Mouse (Mus musculus) heart, embryonic 10.5 days (tissue): ENCODE data around the gene Stim2. TPM values are rescaled to one million over a fixed set of nuclear protein-coding genes. Genes with fewer than 3 reads are reported as not detected.
A peak's percentile ranks its signal among the peaks of the same experiment; 100 is the strongest.

Experiments used
- DNase-seq: peaks from one replicate; pipeline ENCODE4 v3.0.0-alpha.2; 2017; ENCODE audit warnings: low spot score
- H3K27ac ChIP-seq: fragments of 300-500 bp; sonication (generic); 2 replicates; pipeline ENCODE4 v1.5.1; 2016; ENCODE audit warnings: mild to moderate bottlenecking
- H3K27me3 ChIP-seq: fragments of 300-500 bp; sonication (generic); 2 replicates; pipeline ENCODE4 v1.6.1; 2016; ENCODE audit warnings: mild to moderate bottlenecking; ENCODE audit not compliant: poor library complexity, insufficient read depth, severe bottlenecking
- H3K36me3 ChIP-seq: fragments of 300-500 bp; sonication (generic); 2 replicates; pipeline ENCODE4 v1.6.1; 2016; ENCODE audit warnings: mild to moderate bottlenecking, moderate library complexity
- H3K4me1 ChIP-seq: fragments of 300-500 bp; sonication (generic); 2 replicates; pipeline ENCODE4 v1.6.1; 2016; ENCODE audit warnings: mild to moderate bottlenecking
- H3K4me3 ChIP-seq: fragments of 300-500 bp; sonication (generic); 2 replicates; pipeline ENCODE4 v1.5.1; 2016; ENCODE audit warnings: mild to moderate bottlenecking, moderate library complexity
- H3K9me3 ChIP-seq: fragments of 300-500 bp; sonication (generic); 2 replicates; pipeline ENCODE4 v1.6.1; 2016; ENCODE audit warnings: mild to moderate bottlenecking, moderate library complexity
- WGBS: fragments of 180-500 bp; shearing (Covaris S2); methylation state at CpG from one replicate; pipeline ENCODE4 v1.1.7; 2016; 5-methylcytosine and 5-hydroxymethylcytosine counted together
- polyA plus RNA-seq: library from polyadenylated mRNA; unstranded; fragments of >200 nt; fragmentation: Nextera tagmentation; extraction: Ambion mirVana; gene quantifications from 2 replicates; pipeline ENCODE4 v1.2.1, GENCODE M21; 2016

The Stim2 gene
- polyA plus RNA-seq, 1 experiment from 2014 or later = 15.2 TPM

DNA sequence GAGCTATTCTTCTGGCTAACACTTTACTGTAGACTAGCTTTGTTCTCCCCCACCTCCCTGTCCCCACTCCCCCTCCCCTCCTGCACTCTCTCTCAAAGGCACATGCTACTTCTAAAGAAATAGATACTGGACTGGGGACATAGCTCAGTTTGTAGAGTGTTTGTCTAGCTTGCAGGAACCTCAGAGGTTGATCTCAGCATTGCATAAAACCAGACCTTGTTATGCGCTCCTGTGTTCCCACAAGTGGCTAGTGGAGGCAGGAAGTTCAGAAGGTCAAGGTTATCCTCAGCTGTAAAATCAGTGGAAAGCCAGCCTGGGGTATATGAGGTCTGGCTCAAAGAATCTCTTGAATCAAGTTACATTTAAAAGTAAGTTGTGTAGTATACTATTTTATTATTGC, 36.4 kb downstream of the Stim2 start:
- Histone ChIP-seq H3K4me1 (peaks cover 20% of the 10 kb centered on the region), H3K27me3 (no peaks in the 10 kb centered on the region), H3K4me3 (no peak overlapping the region), H3K36me3 (no peaks in the 10 kb centered on the region), H3K9me3 (no peaks in the 10 kb centered on the region), H3K27ac (peak overlapping the region; percentile 36; the same call in 1 of the 2 replicates)
- 44% methylated on average over 1 of the region's 1 CpGs for WGBS
- DNase-seq = no peak

DNA sequence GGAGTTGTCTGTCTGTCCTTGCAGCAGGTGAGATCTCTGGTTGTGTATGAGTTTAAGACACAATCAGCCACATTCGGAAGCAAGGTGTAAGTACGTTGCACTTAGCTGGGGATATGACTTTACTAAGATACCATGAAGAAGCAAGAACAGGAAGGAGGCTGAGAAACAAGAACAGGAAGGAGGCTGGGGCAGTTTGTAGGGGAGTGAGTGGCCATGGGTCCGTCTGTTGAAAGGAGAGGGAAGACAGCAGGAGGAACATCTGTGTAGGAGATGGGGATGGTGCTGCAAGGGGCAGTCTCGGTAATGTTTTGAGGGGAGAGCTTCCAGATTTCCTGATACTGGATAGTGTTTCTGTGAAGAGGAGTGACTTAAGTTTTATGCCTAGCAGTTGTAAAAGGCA, 40.3 kb downstream of the Stim2 start:
- Histone ChIP-seq H3K27ac (no peak overlapping the region), H3K4me1 (peaks cover 24% of the 10 kb centered on the region), H3K36me3 (no peaks in the 10 kb centered on the region), H3K9me3 (no peaks in the 10 kb centered on the region), H3K27me3 (no peaks in the 10 kb centered on the region), H3K4me3 (no peak overlapping the region)
- DNase-seq = no peak
- 64% methylated on average over 4 of the region's 4 CpGs for WGBS

GRCm38 (mm10) chr5:54040527-54040926, 42.2 kb downstream of the Stim2 start:
- H3K4me3 ChIP-seq = no peak overlapping the region
- WGBS = 84% methylated on average over 8 of the region's 8 CpGs

GRCm38 (mm10) chr5:54042013-54042412, 43.7 kb downstream of the Stim2 start:
- no peak for DNase-seq
- Histone ChIP-seq H3K9me3 (no peaks in the 10 kb centered on the region), H3K36me3 (no peaks in the 10 kb centered on the region), H3K4me3 (no peak overlapping the region), H3K27ac (no peak overlapping the region), H3K4me1 (peaks cover 23% of the 10 kb centered on the region), H3K27me3 (no peaks in the 10 kb centered on the region)
- WGBS = 88% methylated on average over 7 of the region's 7 CpGs

More at GRCm38 (mm10) chr5:54040527-54040926, 42.2 kb downstream of the Stim2 start:
- Histone ChIP-seq H3K27me3 (no peaks in the 10 kb centered on the region), H3K4me1 (peaks cover 19% of the 10 kb centered on the region), H3K36me3 (no peaks in the 10 kb centered on the region), H3K9me3 (no peaks in the 10 kb centered on the region), H3K27ac (no peak overlapping the region)
- DNase-seq = no peak

DNA sequence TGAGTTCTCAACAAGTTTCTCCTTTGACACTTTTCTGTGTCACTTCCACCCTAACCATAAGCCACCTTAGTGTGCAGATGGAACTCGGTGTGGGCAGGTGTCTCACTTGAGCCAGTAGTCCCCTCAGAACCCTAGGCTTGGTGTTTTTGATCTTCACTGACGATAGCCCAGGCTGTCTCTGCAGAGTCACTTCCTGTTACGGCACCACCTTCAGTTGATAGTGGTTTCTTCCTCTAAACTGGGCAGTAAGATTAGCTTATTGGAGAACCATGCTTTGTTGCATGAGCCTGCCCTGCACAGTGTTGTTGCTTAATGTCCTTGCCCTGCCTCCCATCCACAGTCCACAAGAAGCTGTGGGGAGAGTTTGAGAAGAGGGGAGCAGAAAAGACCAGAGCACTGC, 47.2 kb downstream of the Stim2 start:
- Histone ChIP-seq H3K9me3 (no peaks in the 10 kb centered on the region), H3K4me3 (no peak overlapping the region), H3K4me1 (peaks cover 23% of the 10 kb centered on the region), H3K27me3 (no peaks in the 10 kb centered on the region), H3K36me3 (no peaks in the 10 kb centered on the region), H3K27ac (no peak overlapping the region)
- DNase-seq = no peak
- WGBS = 58% methylated on average over 3 of the region's 3 CpGs

DNA sequence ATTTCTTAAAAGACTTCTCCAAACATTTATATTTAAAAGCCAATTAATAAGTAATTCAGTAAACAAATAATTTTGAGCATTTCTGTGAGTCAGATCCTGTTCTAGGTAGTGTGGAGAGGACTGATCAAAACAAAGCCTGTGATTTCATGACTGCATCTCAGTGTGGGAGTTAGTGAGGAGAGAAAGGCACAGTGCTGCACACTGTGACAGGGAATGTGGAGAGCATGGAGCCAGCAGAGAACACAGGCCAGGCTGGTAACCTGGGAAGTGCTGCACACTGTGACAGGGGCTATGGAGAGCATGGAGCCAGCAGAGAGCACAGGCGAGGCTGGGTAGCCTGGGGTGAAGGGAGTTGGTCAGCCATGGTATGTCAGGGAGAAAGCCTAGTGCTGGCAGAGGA, 48.1 kb downstream of the Stim2 start:
- no peak for DNase-seq
- peaks cover 28% of the 10 kb centered on the region for H3K4me1 ChIP-seq
- H3K9me3 ChIP-seq = no peaks in the 10 kb centered on the region
- H3K36me3 ChIP-seq = no peaks in the 10 kb centered on the region
- 68% methylated on average over 1 of the region's 1 CpGs for WGBS
- H3K27me3 ChIP-seq = no peaks in the 10 kb centered on the region
- no peak overlapping the region for H3K4me3 ChIP-seq
- H3K27ac ChIP-seq = no peak overlapping the region

- H3K27ac ChIP-seq = no peak overlapping the region
- no peaks in the 10 kb centered on the region for H3K36me3 ChIP-seq
- no peak for DNase-seq
- H3K4me3 ChIP-seq = no peak overlapping the region
- H3K9me3 ChIP-seq = no peaks in the 10 kb centered on the region
- H3K4me1 ChIP-seq = peaks cover 28% of the 10 kb centered on the region
- 61% methylated on average over 4 of the region's 4 CpGs for WGBS
- H3K27me3 ChIP-seq = no peaks in the 10 kb centered on the region
These were observed 50.9 kb downstream of the Stim2 start for GRCm38 (mm10) chr5:54049145-54049733.

DNA sequence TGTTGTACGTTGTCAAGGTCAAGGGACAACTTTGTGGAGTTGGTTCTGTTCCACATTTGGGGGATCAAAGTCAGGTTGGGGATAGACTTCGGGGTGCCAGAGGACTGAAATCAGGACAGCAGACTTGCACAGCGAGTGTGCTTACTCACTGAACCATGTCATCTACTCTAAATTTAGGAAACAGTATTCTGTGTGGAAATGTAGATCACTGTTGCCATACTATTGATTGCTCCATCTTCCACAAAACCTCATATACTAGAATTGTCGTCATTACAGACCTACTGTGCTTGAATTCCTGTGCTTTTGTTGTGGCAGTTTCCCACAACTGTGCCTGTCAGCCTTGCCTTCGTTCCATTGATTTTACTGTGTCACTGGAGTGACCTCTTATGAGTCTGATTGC, 51.6 kb downstream of the Stim2 start:
- Histone ChIP-seq H3K27me3 (no peaks in the 10 kb centered on the region), H3K4me3 (no peak overlapping the region), H3K27ac (no peak overlapping the region), H3K4me1 (peaks cover 28% of the 10 kb centered on the region), H3K36me3 (no peaks in the 10 kb centered on the region), H3K9me3 (no peaks in the 10 kb centered on the region)
- DNase-seq = no peak
- WGBS = 85% methylated on average over 5 of the region's 5 CpGs

DNA sequence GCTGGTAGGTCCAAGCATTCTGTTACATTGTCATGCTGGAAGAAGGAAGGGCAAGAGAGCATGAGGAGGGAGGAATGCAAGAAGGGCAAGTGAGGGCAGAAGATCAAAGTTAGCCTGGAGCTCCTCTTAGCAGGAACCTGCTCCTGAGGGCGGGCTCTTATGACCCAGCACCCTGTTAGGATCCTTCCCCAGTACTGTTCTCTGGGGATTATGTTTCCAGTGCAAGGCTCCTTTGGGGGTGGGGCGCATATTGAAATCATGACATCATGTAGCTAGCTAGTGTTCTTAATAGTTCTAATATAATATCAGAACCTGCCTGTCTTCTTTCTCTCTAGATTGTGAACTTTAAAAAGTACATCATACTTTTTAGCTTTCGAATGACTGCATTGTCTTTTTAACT, 52.8 kb downstream of the Stim2 start:
- Histone ChIP-seq H3K4me3 (no peak overlapping the region), H3K9me3 (no peaks in the 10 kb centered on the region), H3K4me1 (peaks cover 18% of the 10 kb centered on the region), H3K27me3 (no peaks in the 10 kb centered on the region), H3K27ac (no peak overlapping the region), H3K36me3 (no peaks in the 10 kb centered on the region)
- WGBS = 90% methylated on average over 3 of the region's 3 CpGs
- no peak for DNase-seq

- no peak overlapping the region for H3K27ac ChIP-seq
- H3K27me3 ChIP-seq = no peaks in the 10 kb centered on the region
- no peak for DNase-seq
- H3K4me3 ChIP-seq = no peak overlapping the region
- H3K36me3 ChIP-seq = no peaks in the 10 kb centered on the region
- H3K9me3 ChIP-seq = no peaks in the 10 kb centered on the region
- peaks cover 17% of the 10 kb centered on the region for H3K4me1 ChIP-seq
- WGBS = 82% methylated on average over 6 of the region's 6 CpGs
These were observed 53.9 kb downstream of the Stim2 start for GRCm38 (mm10) chr5:54052205-54052604.

- Histone ChIP-seq H3K9me3 (no peaks in the 10 kb centered on the region), H3K4me3 (no peak overlapping the region), H3K27ac (no peak overlapping the region), H3K36me3 (peaks cover 7% of the 10 kb centered on the region; the same call in 1 of the 2 replicates), H3K27me3 (no peaks in the 10 kb centered on the region), H3K4me1 (peaks cover 14% of the 10 kb centered on the region)
- WGBS = 73% methylated on average over 7 of the region's 7 CpGs
- DNase-seq = no peak
These were observed 55.5 kb downstream of the Stim2 start for GRCm38 (mm10) chr5:54053673-54054366.

GRCm38 (mm10) chr5:54056266-54056665, 58.0 kb downstream of the Stim2 start:
- WGBS = 56% methylated on average over 6 of the region's 6 CpGs
- Histone ChIP-seq H3K27me3 (no peaks in the 10 kb centered on the region), H3K36me3 (peaks cover 7% of the 10 kb centered on the region; the same call in 1 of the 2 replicates), H3K27ac (no peak overlapping the region), H3K4me3 (no peak overlapping the region), H3K4me1 (no peaks in the 10 kb centered on the region), H3K9me3 (no peaks in the 10 kb centered on the region)
- no peak for DNase-seq

DNA sequence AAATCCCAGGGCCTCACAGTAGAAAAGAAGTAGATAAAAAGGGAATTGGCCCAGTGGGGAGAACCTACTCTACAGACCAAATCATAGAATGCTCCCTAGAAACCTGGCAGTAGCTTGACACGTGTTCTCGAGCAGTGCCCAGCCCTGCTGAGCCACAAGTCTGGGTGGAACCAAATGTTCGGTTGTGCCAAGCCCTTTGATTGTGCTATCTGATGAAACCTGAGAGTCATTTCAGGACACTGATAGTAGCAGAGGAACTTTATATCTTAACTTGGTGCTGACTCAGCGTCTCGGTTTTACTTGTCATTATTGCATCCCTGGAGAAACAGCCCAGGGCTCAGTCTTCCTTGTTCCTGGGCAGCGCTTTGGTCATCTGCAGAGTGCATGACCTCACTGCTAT, 61.7 kb downstream of the Stim2 start:
- Histone ChIP-seq H3K4me3 (no peak overlapping the region), H3K4me1 (no peaks in the 10 kb centered on the region), H3K27ac (no peak overlapping the region), H3K9me3 (no peaks in the 10 kb centered on the region), H3K27me3 (no peaks in the 10 kb centered on the region), H3K36me3 (peaks cover 7% of the 10 kb centered on the region; the same call in 1 of the 2 replicates)
- DNase-seq = no peak
- WGBS = 76% methylated on average over 6 of the region's 6 CpGs
